Mouse (Mus musculus): Measurements from ENCODE around the gene Ccdc138. TPM values are rescaled to one million over a fixed set of nuclear protein-coding genes. Genes with fewer than 3 reads are reported as not detected.
"Not testable (repeated sequence)": the region's sequence is repeated elsewhere in the genome, so short reads cannot be mapped to it uniquely, and the experiment has no call there.

Ccdc138 gene
- polyA plus RNA-seq, 1 experiment from 2014 or later, result 3.0 TPM

GRCm38 (mm10) chr10:58529358-58529757 is 31.6 kb downstream of the Ccdc138 start:
- ATAC-seq (ENCODE audit: low read depth) (no peak), DNase-seq (no peak)
- H3K4me2 ChIP-seq, result no peak overlapping the region
- no peaks in the 10 kb centered on the region for H3K27me3 ChIP-seq
- no peak overlapping the region for H3K4me3 ChIP-seq (replicated peaks)
- H3K4me1 ChIP-seq (replicated peaks), result no peaks in the 10 kb centered on the region
- no peak overlapping the region for H3K27ac ChIP-seq
- no peak overlapping the region for H3K9ac ChIP-seq
- H3K36me3 ChIP-seq, result no peaks in the 10 kb centered on the region
- WGBS (ENCODE audit: insufficient replicate concordance), result 67% methylated on average over 1 of the region's 1 CpGs
- H3K9me3 ChIP-seq (replicated peaks), result no peaks in the 10 kb centered on the region

- Histone ChIP-seq H3K36me3 (0 out of 2 replicates have a peak, but pooled peaks cover 2% of the 10 kb centered on the region), H3K4me1 (replicated peaks) (no peaks in the 10 kb centered on the region), H3K4me2 (no peak overlapping the region), H3K4me3 (replicated peaks) (no peak overlapping the region), H3K9ac (no peak overlapping the region), H3K27me3 (no peaks in the 10 kb centered on the region), H3K27ac (no peak overlapping the region), H3K9me3 (replicated peaks) (no peaks in the 10 kb centered on the region)
- ATAC-seq (ENCODE audit: low read depth) (no peak), DNase-seq (no peak)
- WGBS (ENCODE audit: insufficient replicate concordance), result 78% methylated on average over 10 of the region's 10 CpGs
These were observed 33.4 kb downstream of the Ccdc138 start for GRCm38 (mm10) chr10:58530896-58531790.

GRCm38 (mm10) chr10:58532177-58532576 is 34.4 kb downstream of the Ccdc138 start:
- DNase-seq (no peak), ATAC-seq (ENCODE audit: low read depth) (no peak)
- Histone ChIP-seq H3K27me3 (no peaks in the 10 kb centered on the region), H3K4me2 (no peak overlapping the region), H3K9ac (no peak overlapping the region), H3K4me3 (replicated peaks) (no peak overlapping the region), H3K27ac (no peak overlapping the region), H3K4me1 (replicated peaks) (no peaks in the 10 kb centered on the region), H3K36me3 (0 out of 2 replicates have a peak, but pooled peaks cover 2% of the 10 kb centered on the region), H3K9me3 (replicated peaks) (no peaks in the 10 kb centered on the region)
- WGBS (ENCODE audit: insufficient replicate concordance), result 82% methylated on average over 2 of the region's 2 CpGs

- H3K9me3 ChIP-seq (replicated peaks); H3K4me2 ChIP-seq; ATAC-seq (ENCODE audit: low read depth); H3K4me1 ChIP-seq (replicated peaks); H3K27ac ChIP-seq; H3K9ac ChIP-seq; H3K36me3 ChIP-seq; H3K27me3 ChIP-seq; H3K4me3 ChIP-seq (replicated peaks); DNase-seq: not testable (repeated sequence)
- WGBS (ENCODE audit: insufficient replicate concordance), result 84% methylated on average over 5 of the region's 5 CpGs
These were observed 38.5 kb downstream of the Ccdc138 start for GRCm38 (mm10) chr10:58536276-58536675.

DNA sequence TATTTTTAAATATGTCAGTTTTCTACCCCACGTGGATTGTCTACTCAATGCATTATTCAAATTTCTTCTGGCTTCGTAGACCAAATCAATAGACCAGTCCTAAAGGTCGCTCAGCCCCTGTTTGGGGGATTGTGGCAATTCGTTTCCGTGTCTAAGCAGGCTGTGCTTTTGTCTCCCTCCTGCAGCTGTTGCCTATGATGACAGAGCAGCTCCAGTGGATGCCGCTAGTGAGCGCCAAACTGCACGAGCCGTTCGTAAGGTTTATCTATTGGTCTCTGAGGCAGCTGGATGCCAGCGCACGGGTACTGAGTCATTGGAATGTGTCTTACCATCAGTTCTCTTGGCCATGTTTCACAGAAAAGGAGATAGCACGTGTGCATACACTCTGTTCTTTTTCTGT is 42.9 kb downstream of the Ccdc138 start:
- no peak for DNase-seq
- no peak overlapping the region for H3K4me3 ChIP-seq (replicated peaks)
- H3K27ac ChIP-seq, result no peak overlapping the region
- no peak for ATAC-seq (ENCODE audit: low read depth)
- no peaks in the 10 kb centered on the region for H3K27me3 ChIP-seq
- 0 out of 2 replicates have a peak, but pooled peaks cover 5% of the 10 kb centered on the region for H3K36me3 ChIP-seq
- H3K9me3 ChIP-seq (replicated peaks), result no peaks in the 10 kb centered on the region
- H3K4me2 ChIP-seq, result no peak overlapping the region
- 62% methylated on average over 13 of the region's 13 CpGs for WGBS (ENCODE audit: insufficient replicate concordance)
- H3K4me1 ChIP-seq (replicated peaks), result no peaks in the 10 kb centered on the region
- H3K9ac ChIP-seq, result no peak overlapping the region

DNA sequence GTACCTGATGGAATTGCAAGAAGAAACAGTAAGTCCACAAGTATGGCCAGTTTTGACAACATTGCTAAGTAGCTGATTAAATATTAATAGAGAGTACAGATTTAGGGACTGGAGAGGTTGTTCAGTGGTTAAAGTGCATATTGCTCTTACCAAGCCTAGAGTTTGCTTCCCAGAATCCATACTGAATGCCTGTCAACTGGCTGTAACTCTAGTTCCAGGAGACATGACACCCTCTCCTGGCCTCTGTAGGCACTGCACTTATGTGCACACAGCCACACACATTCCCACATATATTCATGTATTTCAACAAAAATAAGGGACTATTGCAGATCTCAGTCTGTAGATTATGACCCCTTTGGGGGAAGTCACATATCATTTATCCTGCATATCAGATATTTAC is 51.0 kb downstream of the Ccdc138 start:
- Histone ChIP-seq H3K27ac (no peak overlapping the region), H3K4me2 (no peak overlapping the region), H3K9me3 (replicated peaks) (no peaks in the 10 kb centered on the region), H3K4me3 (replicated peaks) (no peak overlapping the region), H3K9ac (no peak overlapping the region), H3K36me3 (no peaks in the 10 kb centered on the region), H3K27me3 (no peaks in the 10 kb centered on the region), H3K4me1 (replicated peaks) (no peaks in the 10 kb centered on the region)
- ATAC-seq (ENCODE audit: low read depth), result no peak
- no peak for DNase-seq

- H3K4me1 ChIP-seq (replicated peaks), result no peaks in the 10 kb centered on the region
- no peak for DNase-seq
- no peak for ATAC-seq (ENCODE audit: low read depth)
These were observed 57.1 kb downstream of the Ccdc138 start for GRCm38 (mm10) chr10:58554693-58555387.

GRCm38 (mm10) chr10:58559098-58559497 is 61.4 kb downstream of the Ccdc138 start:
- ATAC-seq (ENCODE audit: low read depth) (no peak), DNase-seq (peak; percentile 10)
- Histone ChIP-seq H3K27ac (no peak overlapping the region), H3K4me3 (replicated peaks) (no peak overlapping the region), H3K4me1 (replicated peaks) (no peaks in the 10 kb centered on the region), H3K9ac (no peak overlapping the region), H3K36me3 (no peaks in the 10 kb centered on the region), H3K27me3 (no peaks in the 10 kb centered on the region), H3K9me3 (replicated peaks) (no peaks in the 10 kb centered on the region), H3K4me2 (no peak overlapping the region)
- 21% methylated on average over 7 of the region's 7 CpGs for WGBS (ENCODE audit: insufficient replicate concordance)

More at GRCm38 (mm10) chr10:58554693-58555387, 57.1 kb downstream of the Ccdc138 start:
- H3K9me3 ChIP-seq (replicated peaks), result no peaks in the 10 kb centered on the region
- H3K4me2 ChIP-seq, result no peak overlapping the region
- 68% methylated on average over 8 of the region's 8 CpGs for WGBS (ENCODE audit: insufficient replicate concordance)
- H3K36me3 ChIP-seq, result no peaks in the 10 kb centered on the region
- no peaks in the 10 kb centered on the region for H3K27me3 ChIP-seq
- no peak overlapping the region for H3K4me3 ChIP-seq (replicated peaks)
- H3K27ac ChIP-seq, result no peak overlapping the region
- H3K9ac ChIP-seq, result no peak overlapping the region

DNA sequence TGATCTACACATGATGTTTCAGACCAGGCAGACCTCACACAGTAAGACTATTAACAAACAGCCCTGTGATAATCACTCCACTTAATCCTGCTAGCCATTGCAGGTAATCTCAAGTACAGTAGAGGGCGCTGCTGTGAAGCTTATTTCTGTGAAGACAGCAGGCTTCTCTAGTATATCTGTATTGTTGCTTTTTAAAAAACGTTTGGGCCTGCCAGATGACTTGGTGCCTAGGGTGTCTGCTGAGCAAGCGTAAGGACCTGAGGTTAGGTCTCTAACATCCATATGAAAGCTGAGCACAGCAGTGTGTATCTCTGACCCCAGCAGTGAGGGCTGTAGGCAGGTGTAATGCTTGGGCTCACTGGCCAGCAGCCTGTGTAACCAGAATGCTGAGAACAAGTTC is 62.2 kb downstream of the Ccdc138 start:
- WGBS (ENCODE audit: insufficient replicate concordance), result 18% methylated on average over 3 of the region's 3 CpGs
- peak; percentile 5 for DNase-seq
- H3K4me2 ChIP-seq, result no peak overlapping the region

GRCm38 (mm10) chr10:58560521-58560920 is 62.8 kb downstream of the Ccdc138 start:
- Histone ChIP-seq H3K4me2 (no peak overlapping the region), H3K27me3 (no peaks in the 10 kb centered on the region), H3K9me3 (replicated peaks) (no peaks in the 10 kb centered on the region), H3K4me1 (replicated peaks) (no peaks in the 10 kb centered on the region), H3K9ac (no peak overlapping the region), H3K4me3 (replicated peaks) (no peak overlapping the region), H3K27ac (no peak overlapping the region), H3K36me3 (no peaks in the 10 kb centered on the region)
- 73% methylated on average over 6 of the region's 6 CpGs for WGBS (ENCODE audit: insufficient replicate concordance)
- DNase-seq (no peak), ATAC-seq (ENCODE audit: low read depth) (no peak)

More for the DNA sequence above, 62.2 kb downstream of the Ccdc138 start:
- Histone ChIP-seq H3K36me3 (no peaks in the 10 kb centered on the region), H3K27ac (no peak overlapping the region), H3K4me3 (replicated peaks) (no peak overlapping the region), H3K4me1 (replicated peaks) (no peaks in the 10 kb centered on the region), H3K9ac (no peak overlapping the region), H3K9me3 (replicated peaks) (no peaks in the 10 kb centered on the region), H3K27me3 (no peaks in the 10 kb centered on the region)
- ATAC-seq (ENCODE audit: low read depth), result no peak

DNA sequence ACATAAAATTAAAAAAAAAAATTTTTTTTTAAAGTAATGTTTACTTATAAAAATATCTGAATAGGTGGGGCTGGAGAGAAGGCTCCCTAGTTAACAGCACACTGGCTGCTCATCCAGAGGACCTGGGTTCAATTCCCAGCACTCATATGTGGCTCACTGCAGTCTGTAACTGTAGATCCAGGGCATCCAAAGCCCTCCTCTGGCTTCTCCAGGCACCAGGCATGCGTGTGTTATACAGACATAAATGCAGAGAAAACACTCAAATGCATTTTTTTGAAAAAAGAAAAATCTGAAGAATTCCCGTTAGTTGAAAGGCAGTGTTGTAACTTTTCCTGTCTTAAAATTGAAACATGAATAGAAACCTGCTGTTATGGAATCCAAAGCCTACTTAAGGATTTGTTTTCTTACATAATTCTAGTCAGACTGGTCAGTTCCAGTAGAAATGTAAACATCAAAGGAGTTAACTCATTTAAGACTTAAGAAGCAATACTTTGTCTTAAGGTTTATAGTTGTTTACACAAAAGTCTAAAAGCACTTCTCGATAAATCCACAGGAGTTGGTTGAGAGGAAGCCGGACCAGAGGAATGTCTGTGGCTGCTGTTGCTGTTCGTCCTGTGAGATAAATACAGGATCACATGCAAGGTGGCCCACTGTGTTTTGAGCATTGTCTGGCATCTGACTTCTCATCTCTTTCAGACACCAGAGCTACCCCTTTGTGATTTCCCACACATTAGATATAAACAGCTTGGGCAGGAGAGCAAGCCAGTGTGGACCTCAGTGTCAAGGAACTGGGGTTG is 87.9 kb downstream of the Ccdc138 start:
- H3K4me2 ChIP-seq, result no peak overlapping the region
- H3K4me3 ChIP-seq (replicated peaks), result no peak overlapping the region
- H3K9me3 ChIP-seq (replicated peaks), result no peaks in the 10 kb centered on the region
- H3K4me1 ChIP-seq (replicated peaks), result no peaks in the 10 kb centered on the region
- no peaks in the 10 kb centered on the region for H3K36me3 ChIP-seq
- DNase-seq (no peak), ATAC-seq (ENCODE audit: low read depth) (no peak)
- 64% methylated on average over 5 of the region's 5 CpGs for WGBS (ENCODE audit: insufficient replicate concordance)
- no peak overlapping the region for H3K27ac ChIP-seq
- H3K9ac ChIP-seq, result no peak overlapping the region
- H3K27me3 ChIP-seq, result no peaks in the 10 kb centered on the region

Data from liver, embryonic 13.5 days (tissue).